Mouse (Mus musculus): ENCODE data around the gene Tab2. TPM values are rescaled to one million over a fixed set of nuclear protein-coding genes. Genes with fewer than 3 reads are reported as not detected.

Gene Tab2
- total RNA-seq, 2 experiments from 2014 or later: 105 to 290 TPM

Other genes starting within 250 kb of the Tab2 start
- gene Katna1, start 230.2 kb downstream of the Tab2 start, total RNA-seq (2015): 68.2 and 90.5 TPM in 2 replicates
- 48.8 and 59.5 TPM in 2 replicates for gene Katna1, start 230.2 kb downstream of the Tab2 start, total RNA-seq (2017)
- gene Ginm1, start 163.4 kb downstream of the Tab2 start, total RNA-seq (2015): 47.8 and 54.0 TPM in 2 replicates
- 58.8 and 74.6 TPM in 2 replicates for gene Ginm1, start 163.4 kb downstream of the Tab2 start, total RNA-seq (2017)
- gene Ppil4, start 163.3 kb downstream of the Tab2 start, total RNA-seq (2015): 36.4 and 39.4 TPM in 2 replicates
- 73.5 and 79.8 TPM in 2 replicates for gene Ppil4, start 163.3 kb downstream of the Tab2 start, total RNA-seq (2017)
- 5.3 and 7.3 TPM in 2 replicates for gene Zc3h12d, start 123.8 kb downstream of the Tab2 start, total RNA-seq (2015)
- 9.3 and 11.3 TPM in 2 replicates for gene Zc3h12d, start 123.8 kb downstream of the Tab2 start, total RNA-seq (2017)